Mouse (Mus musculus) right cerebral cortex, postnatal 10 days (tissue): ENCODE measurements around the gene Gxylt1.
"Not testable (repeated sequence)": the region's sequence is repeated elsewhere in the genome, so short reads cannot be mapped to it uniquely, and the experiment has no call there.

Source experiments
- DNase-seq, 2 experiments: peaks; one replicate each; pipeline ENCODE4 v3.0.0; 2021; ENCODE audit warnings: low spot score in 2 of 2

Gene Gxylt1

DNA sequence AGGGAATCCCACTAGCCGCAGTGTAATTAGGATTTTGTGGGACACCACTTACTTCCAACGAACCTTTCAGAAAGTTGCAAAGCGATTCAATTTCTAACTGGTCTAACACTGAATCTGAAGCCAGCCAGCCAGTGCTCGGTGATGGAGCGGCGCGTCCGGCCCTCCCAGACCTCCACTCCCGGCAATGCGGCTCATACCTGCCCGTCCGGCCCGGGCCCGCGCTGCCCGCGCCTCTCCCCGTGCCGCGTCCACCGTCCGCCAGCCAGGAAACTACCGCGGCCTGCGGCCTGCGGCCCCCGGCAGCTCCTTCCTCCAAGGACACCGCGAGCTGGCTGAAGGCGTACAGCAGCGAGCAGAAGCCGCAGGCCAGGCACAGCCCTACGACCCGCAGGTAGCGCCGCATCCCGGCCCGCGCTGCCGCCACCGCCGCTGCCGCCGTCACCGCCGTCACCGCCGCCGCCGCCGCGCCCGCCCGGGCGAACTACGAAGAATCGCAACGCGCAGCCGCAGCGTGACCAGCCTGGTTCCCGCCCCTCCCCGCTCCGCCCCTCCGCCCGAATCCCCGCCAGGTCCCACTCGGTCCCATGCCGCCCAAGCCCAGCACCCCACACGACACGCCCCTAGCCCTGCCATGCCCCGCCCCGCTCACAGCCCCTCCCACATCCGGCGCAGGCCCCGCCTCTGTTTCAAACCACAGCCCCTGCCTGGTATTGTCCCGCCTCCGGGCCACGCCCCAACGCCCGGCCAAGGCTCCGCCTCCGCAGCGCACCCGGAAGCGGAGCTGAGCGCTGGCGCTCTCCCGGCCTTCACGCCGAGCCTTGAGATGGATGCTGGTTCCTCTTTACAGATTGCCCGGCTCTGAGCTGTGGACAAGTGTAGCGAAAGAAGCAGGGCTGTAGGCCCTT is at the start of gene Gxylt1:
Gene Gxylt1 (minus strand): TSS at position 501 of the 905 bp plus-strand sequence.
- peak; percentile 99 to 100 for DNase-seq

DNA sequence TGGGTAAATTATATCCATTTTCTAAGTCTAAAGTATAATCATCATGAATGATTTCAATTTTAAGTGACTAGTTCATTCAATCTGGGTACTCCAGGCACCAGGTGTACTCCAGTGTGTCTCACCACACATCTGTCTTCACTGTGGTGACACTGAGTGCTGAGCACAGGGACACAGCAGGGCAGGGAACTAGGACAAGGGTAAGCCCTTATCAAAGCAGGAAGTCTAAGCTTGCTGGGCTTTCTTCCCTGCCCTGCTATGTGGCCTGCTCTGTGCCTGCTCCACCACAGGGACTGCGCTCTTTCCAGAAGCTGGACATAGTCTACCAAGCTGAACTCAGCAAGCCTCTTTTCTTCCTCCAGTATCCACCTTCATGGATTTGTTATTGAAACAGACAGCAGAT is 43.8 kb upstream of the Gxylt1 start:
- no peak for DNase-seq

DNA sequence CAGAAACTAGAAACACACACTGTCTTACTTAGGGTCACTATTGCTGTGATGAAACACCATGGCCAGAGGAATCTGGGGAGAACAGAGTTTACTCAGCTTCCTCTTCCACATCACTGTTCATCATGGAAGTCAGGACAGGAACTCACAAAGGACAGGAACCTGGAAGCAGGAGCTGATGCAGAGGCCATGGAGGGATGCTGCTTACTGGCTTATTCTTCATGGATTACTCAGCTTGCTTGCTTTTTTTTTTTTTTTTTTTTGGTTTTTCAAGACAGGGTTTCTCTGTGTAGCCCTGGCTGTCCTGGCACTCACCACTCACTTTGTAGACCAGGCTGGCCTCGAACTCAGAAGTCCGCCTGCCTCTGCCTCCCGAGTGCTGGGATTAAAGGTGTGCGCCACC is 35.3 kb upstream of the Gxylt1 start:
- DNase-seq: not testable (repeated sequence)

DNA sequence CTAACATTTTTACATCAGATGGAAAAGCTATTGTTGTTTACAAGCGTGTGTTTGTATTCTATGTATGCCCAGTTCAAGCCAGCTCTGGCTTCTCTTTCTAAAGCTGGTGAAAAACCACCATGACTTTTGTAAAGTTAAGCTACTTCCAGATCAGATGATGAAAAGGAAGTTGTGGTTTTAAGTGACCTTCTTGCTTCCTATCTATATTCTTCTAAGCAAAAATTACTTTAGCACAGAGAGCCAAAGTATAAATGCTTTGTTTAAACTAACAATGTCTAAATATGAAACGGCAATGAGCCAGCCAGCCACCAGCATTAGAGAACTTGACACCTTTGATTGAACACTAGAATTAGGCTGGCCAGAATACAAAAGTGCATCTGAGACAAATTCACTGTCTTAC is 23.2 kb upstream of the Gxylt1 start:
- no peak for DNase-seq

DNA sequence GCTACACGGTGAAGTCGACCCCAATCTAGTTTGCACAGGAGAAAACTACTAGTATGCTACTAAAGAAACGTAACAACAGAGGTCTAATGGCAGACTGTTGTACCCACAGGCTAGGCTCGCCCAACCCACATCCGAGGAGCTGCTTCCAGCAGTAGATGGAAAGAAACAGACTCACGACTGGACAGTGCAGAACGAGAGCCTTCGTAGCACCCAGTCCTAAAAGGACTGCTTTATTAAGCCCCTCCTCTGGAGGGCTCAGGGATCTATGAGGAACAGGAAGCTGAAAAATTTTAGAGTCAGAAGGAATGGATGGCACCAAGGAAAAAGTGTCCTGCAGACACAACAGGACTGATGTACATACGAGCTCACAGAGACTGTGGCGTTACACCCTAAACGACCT is 19.5 kb upstream of the Gxylt1 start:
- no peak for DNase-seq

DNA sequence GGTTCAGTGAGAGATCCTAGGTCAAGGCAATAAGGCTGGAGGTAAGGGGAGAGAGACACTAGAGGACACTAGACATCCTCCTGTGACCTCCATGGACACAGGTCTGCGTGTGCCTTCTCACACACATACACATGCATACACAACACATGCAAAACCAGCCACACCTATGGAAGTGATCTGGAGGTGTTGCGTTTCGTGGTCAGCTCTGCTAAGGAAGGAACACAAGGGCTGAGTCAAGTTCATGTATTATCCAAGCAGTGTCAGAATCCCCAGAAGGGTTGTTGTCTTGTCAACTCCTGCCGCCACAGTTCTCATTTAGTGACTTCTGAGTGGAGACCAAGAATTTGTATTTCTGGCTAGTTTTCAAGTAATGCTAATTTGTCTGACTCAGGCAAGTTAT is 13.3 kb upstream of the Gxylt1 start:
- DNase-seq: no peak

DNA sequence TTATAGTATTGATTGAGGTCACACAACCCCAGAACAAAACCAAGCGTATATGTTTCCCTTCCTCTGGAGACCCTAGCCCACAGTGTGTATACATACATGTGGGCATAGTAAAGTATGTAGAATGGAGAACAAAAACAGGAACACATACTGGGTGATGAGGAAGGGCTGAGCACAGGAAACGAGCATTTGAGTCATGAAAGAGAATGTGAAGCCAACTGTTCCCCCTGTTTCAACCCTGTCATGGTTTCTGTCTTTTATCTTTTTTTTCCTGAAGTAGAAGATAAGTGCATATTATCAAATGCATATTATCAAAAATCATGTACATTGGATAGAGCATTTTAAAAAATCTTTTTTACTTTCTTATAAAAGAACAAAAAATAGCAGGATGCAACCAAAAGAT is 12.6 kb upstream of the Gxylt1 start:
- DNase-seq: no peak

DNA sequence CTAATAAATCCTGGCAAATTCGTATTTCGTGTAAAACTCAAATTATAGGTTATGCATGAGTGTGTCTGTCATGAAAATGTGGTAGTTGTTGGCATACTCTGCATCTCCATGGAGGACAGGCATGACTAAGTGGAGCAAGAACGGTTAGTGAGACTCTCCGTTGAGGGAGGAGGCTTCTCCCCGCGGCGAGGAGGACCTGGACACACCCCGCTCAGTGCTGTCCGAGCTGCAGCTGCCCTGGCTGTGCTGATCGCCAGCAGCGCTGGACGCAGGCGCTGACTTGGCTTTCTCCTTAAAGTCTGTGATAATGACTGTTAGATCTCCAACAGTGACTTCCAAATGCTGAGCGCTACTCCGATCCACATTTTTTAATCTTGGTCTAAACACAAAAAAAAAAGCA is 10.3 kb upstream of the Gxylt1 start:
- DNase-seq: no peak

DNA sequence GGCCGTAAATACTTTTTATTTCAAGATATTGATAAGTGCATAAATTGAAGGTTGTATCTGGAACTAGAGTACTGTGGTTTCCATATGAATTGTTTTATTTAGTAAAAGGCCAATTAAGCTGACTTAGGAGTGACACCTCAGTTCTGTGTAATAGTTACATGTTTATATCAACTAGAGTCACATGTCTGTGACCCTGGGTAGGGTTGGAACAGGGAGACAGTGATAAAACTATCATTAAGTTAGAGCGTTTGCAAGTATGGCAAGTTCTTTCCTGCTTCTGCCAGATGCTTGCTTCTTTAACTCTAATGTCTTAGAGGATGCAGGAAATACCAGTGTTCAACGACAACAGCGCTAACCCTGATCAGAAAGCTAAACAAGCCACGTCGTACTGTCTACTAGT is 9.3 kb upstream of the Gxylt1 start:
- no peak for DNase-seq

DNA sequence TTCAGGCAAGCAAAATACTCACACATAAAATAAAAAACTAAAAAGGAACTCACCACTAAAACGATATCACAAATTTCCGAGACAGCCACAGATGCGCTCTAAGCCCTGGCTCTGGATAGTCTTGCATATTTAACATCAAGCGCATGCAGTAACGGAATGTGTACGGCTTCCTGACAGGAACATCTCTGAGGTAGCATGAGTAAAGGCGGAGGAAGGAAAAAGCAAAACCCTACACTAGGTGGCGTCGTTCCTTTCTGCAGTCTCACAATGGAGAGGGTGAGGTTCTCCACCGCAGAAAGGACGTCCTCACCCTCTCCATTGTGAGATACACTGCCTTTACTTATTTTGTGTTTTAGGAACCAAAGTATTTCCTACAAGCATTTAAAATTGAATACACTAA is 8.4 kb upstream of the Gxylt1 start:
- DNase-seq: no peak

DNA sequence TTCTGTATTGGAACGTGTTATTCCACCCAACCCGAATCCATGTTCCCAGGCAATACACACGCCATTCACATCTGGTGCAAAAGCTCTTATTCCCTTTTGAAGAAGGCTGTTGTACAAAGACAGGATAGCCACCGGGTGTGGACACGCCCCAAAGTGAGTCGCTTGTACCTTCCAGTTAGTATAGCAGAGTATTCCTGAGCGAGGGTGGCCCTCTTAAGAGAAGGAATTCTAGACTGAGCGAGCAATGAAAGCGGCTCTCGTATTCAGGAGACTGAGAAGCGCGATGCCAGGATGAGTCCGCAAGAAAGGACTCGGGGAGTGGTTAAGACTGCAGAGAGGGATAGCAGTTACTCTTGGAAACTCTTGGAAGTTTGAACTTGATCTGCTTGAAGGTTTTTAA is 1.3 kb upstream of the Gxylt1 start:
- peak in 1 of 2 experiments; percentile 40 for DNase-seq

DNA sequence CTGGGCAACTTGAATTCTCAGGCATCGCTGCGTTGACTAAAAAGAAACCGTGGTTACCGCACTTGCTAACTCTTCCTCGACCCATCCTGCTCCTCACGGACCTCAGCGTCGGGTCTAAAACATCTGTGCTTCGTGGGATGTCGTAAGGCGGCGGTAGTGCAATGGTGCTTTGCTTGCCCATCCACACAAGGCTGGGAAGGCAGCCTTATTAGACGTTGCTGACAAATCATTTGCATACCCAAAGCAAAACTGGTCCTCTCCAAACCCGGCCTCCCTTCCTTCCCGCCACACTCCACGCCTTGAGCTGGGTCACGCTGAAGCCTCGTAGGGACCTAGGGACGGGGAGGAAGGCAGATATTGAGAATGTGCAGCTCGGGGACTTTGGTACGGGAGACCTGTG is 644 bp upstream of the Gxylt1 start:
- peak in 1 of 2 experiments; percentile 67 for DNase-seq

DNA sequence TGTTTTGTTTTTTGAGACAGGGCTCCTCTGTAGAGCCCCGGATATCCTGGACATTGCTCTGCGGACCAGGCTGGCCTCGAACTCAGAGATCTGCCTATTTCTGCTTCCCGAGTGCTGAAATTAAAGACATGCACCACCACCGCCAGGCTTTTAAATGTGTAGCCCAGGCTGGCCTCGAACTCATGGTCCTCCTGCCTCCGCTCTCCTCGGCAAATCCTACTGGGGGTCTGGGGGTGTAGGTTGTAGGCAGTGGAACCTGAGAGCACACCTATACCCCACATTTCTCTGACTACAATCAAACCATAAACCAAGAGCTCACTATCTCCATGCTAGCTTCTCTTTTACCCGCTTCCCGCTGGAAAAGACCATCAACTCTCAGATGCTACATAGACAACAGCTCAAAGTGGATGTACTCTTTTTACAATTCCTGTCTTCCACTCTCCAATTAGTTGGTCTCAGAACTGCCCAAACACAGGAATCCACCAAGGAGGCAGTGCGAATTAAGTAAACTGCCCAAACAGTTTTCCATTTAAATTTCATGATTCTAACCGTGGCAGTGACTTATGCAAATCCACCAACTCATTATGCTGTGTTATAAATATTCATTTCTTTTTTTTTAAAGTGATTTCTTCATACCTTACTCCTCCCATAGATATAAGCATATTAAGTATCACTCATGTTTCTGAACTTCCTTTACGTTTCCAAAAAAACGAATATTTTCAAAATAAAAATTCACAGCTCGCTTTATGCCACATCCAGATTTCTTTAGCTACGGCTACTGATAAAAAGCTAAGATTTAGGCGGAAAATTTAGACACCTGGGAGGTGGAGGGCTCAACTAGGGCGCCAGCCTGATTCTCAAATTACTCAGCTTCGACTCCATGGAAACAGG is 946 bp downstream of the Gxylt1 start:
- no peak for DNase-seq

DNA sequence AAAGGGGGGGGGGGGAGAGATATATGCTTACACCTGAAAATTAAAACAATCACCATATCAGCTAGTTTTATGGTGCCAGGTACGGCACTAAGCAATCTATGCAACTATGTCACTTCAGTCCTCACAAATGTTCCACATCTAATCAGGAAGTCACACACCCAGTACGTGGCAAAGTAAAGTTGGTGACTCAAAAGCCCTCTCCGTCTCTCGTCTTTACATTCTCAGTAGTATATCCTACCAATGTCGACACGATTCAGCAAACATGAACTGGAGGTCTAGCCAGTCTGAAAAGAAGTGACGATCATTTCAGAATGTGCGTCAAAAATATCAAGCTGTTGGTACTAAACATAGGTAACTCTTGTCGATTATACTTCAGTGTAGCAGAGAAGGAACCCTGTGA is 2.0 kb downstream of the Gxylt1 start:
- DNase-seq: no peak

DNA sequence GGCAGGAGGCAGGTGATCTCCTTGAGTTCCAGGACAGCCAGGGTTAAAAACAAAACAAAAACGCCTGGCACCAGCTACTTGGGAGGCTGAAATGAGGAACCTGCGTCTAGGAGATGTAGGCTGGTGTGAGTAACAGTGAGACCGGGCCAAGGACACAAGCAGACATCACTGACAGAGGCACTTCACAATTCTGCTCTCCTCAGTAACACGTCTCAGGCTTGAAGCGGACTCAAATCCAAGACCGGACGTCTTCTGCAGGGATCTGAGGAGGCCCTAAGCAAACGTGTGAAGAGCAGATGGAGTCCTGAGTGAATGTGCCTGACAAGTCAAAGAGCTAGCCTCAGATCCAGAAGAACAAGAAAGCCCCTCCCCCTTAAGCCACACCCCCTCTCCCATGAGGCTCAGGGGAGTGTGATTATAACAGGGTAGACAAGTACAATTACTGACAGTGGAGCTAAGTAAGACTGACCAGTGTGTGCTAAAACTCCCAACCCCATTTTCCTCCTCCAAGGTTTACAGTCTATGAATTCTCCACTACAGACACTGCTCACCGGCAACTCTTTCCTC is 4.6 kb downstream of the Gxylt1 start:
- DNase-seq: no peak

DNA sequence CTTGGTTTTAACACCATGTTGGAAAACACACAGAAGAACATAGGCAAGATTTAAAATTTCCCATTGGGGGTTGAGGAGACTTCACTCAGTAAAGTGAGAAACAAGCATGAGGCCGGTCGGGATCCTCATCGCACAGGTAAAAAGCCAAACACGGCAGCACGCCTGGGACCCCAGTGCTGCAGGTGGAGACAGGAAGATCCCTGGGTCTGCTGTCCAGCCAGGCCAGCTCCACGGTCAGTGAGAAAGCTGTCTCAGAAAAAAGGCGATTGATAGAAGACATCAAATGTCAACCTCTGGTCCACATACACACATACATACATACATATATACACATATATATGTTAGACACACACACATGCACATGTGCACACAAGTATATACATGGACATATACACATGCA is 5.4 kb downstream of the Gxylt1 start:
- DNase-seq: no peak

DNA sequence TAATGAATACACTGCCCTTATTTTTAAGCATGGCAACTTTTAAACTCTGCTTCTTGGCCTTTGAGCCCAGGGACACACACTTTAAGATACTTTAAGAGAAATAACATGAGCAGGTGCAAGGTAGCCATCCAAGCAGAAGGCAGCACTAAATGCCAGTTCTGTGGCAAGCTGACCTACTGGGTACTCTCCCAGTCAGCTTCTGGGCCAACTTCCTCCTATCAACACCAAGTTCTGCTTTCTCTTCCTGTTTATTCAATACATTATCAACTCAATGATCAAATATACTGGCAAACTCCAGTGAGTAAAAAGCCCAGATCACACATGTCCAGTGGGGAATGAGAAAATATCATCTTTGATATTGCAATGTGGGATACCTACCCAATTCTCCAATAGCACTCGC is 7.0 kb downstream of the Gxylt1 start:
- no peak for DNase-seq

DNA sequence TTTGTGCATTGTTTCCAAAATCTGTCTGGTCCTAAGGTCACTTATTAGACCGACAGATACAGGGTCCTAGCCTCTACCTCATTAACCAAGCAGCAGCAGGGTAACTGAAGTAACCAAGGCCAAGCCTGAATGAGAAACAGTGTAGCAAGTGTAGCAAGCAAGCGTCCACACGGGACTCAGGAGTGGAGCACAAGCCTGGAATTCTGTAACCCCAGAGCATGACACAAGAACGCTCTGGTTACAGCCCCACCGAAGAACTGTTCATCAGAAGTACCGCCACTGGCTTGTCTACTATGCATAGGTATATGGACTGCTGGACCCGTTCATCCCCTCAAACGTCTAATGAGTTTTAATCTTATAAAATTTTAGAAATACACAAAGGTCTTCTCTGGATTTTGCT is 7.5 kb downstream of the Gxylt1 start:
- DNase-seq: no peak

DNA sequence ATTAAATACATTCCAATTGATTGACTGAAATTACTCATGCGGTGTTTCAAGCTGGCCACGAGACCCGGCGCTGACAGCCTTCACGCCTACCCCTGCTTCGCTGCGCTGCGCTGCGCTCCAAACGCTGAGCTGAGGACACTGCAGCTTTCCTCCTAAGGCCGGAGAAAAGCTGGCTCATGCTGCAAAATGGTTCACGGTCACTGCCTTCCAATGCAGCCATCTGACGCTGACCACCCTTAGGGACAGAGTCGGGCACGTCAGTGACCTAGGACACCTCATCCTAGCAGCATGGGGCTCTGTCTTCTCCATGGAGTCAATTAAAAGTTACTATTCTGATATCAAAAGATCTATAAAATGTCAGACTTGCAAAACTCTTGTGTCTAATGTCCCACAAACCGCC is 8.6 kb downstream of the Gxylt1 start:
- DNase-seq: no peak

DNA sequence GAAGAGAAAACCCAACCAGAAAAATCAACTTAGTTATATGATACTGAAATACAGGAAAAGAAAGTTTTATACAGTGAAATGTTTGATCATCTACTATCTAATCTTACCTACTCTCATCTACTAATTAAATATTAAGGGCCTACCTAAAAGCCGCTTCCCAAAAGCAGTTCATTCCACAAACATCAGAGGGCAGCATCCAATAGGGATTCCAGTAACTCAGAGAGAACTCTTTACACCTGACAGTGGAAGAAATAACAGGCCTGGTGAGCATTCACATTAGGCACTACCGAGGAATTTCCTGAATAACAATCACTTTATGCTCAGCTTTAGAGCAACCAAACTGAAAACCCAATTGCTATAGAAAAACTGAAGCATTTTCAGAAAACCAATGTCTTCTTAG is 9.3 kb downstream of the Gxylt1 start:
- DNase-seq: peak; percentile 68 to 76

DNA sequence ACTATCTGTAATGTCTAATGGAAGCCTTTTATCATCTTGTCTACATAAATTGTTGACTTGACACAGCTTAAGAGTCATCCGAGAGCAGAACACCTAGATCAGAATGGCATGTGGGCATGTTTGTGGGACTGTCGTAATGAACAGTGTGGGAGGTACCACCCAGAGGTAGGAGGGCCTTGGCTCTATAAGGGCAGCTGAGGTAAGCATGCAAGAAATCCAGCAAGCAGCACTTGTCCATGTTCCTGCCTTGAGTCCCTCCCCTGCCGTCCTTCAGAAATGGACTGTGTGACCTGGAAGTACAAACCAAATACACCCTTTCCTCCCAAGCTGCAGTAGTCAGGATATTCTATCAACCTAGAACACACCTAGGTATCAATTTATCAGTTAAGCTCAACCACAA is 9.7 kb downstream of the Gxylt1 start:
- DNase-seq: no peak

DNA sequence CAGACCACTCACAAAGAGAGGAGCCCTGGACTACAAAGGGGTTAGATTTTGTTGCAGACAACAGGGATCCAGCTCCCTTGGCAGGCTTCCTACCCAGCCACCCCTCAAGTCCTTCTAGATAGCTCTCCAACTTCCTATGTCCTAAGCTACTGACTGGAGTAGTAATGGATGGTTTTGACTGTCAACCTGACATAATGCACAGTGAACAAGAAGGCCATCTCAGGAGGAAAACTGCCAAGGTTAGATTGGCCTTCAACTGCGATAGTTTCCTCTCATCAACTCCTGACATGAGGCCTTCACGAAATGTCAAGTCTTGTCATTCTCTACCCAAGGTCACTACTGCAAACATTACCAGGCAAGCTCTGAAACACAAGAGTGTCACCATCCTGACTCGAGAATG is 10.8 kb downstream of the Gxylt1 start:
- DNase-seq: no peak

DNA sequence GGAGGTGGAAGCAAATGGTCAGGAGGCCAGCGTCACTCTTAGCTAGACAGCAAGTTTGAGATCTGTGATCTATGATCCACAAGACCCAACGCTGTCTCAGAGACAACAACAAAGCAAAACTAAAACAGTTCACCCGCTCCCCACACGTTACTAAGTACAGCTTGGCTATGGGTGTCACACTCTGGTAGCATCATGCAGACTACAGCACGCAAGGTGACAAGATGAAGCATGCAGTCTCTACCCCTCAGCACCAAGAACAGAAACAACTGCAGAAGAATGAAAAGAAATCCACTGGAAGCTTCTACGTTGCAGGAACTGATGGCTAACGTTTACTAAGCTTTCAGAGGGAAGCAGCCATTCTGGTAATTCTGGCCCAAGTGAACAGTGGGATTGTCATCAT is 11.4 kb downstream of the Gxylt1 start:
- DNase-seq: no peak
